Mouse (Mus musculus): ENCODE results near the gene Nbl1.

Nbl1 gene
- long read RNA-seq, experiment 1, transcript Nbl1-201 (4 exons, 1,793 nt), result major isoform, 76 of 92 reads
- long read RNA-seq, experiment 1, partial matches to known transcripts, result 12 of 92 reads
- long read RNA-seq, experiment 1, other reads (novel, unspliced or antisense), result 4 of 92 reads
- long read RNA-seq, experiment 2, transcript Nbl1-201 (4 exons, 1,793 nt), result major isoform, 90 of 107 reads
- long read RNA-seq, experiment 2, partial matches to known transcripts, result 1 of 107 reads
- long read RNA-seq, experiment 2, other reads (novel, unspliced or antisense), result 16 of 107 reads

GRCm38 (mm10) chr4:139092356-139093195, at the start of gene Nbl1:
Nbl1 (minus strand) TSS chr4:139092993.
- intact Hi-C loops (cut with DNase I), result no loop called here

GRCm38 (mm10) chr4:139141785-139142184, 49.0 kb upstream of the Nbl1 start:
- intact Hi-C loops (cut with DNase I), result no loop called here

DNA sequence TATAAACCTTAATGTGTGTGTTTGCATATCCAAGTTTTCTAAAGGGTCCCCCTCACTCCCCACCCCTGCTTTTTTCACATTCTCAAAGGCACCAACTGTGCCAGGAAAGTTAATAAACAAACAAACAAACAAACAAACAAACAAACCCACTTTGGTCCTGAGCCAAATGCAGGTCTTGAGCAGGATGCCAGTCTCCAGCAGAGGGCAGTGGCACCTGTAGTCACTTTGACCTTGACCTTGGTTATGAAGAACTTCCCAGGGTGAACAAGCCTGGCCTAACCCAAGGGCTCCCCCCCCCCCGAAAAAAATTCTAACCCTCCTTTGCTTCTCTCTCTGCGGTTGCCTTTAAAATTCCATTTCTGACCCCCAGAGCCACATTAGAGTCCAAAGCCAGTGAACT, 47.5 kb upstream of the Nbl1 start:
- intact Hi-C loops (cut with DNase I), result no loop called here

DNA sequence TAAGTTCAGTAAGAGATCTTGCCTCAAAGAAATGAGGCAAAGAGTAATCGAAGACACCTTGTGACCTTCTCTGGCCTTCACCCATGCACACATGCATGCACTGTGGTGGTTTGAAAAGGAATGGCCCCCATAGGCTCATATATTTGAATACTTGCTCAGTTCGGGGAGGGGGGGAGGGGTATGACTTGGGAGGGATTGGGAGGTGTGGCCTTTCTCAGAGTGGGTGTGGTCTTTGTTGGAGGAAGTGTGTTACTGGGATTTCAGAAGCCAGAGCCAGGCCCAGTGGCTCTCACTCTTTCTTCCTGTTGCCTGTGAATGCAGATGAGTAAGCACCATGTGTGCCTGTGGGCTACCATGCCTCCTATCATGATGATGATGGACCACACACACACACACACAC, 43.2 kb upstream of the Nbl1 start:
- intact Hi-C loops (cut with DNase I), result no loop called here

- intact Hi-C loops (cut with DNase I), result no loop called here
These were observed 40.3 kb upstream of the Nbl1 start for GRCm38 (mm10) chr4:139133109-139133508.

DNA sequence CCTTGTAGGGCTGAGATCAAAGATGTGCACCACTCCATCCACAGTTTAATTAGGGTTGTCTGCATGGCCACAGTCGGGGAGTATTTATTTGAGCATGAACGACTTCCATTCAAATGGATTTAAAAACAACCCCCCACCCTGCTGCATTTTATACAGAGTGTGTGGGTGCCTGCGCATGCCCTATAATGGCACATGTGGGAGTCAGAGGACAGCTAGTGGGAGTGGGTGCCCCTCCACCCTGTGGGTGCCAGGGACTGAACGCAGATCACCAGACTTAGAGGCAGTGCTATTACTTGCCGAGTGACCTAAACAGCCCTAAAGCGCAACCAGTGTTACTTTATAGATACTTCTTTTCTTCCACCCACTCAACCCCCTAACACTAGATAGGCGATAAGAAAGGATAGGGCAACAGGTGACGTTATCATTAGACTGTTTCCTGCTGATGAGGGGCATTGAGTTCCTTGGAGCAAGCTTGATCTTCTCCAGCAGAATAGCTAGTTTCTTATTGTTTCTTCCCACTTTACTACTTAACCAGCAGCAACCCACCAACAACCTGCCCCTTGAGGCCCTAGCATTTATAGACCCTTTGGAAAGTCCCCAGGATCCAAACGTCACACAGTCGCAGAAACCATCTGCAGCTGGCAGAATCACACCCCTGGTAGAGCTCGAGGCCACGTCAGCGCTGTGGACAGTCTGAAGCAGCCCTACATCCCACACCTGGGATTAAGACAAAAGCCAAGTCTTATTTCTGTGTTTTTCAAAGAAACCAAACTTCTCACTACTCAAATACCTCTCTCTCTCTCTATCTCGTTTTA, 39.3 kb upstream of the Nbl1 start:
- intact Hi-C loops (cut with DNase I), result no loop called here

- intact Hi-C loops (cut with DNase I), result no loop called here
These were observed 38.1 kb upstream of the Nbl1 start, which contains the start of gene Minos1 for GRCm38 (mm10) chr4:139130701-139131549. Minos1 (minus strand) TSS chr4:139131113.

- intact Hi-C loops (cut with DNase I), result no loop called here
These were observed 37.3 kb upstream of the Nbl1 start for GRCm38 (mm10) chr4:139129806-139130700.

DNA sequence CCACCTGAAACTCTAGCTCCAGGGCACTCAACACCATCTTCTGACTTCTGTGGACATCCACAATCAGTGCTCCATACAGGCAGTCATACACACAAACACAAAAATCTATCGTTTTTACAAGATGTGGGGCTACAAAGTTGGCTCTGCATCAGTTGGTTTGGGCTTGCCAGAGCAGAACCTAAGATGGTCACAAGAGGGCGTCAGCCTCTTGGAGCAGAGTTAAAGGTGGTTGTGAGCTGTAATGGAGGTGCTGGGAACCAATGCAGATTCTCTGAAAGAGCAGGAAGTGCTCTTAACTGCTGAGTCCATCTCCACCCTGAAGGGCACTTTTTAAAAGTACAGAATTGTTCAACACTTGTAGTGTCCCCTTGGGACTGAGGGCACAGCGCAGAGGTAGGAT, 33.7 kb upstream of the Nbl1 start:
- intact Hi-C loops (cut with DNase I), result no loop called here

GRCm38 (mm10) chr4:139124940-139125339, 32.1 kb upstream of the Nbl1 start:
- intact Hi-C loops (cut with DNase I), result no loop called here

- intact Hi-C loops (cut with DNase I), result no loop called here
These were observed 29.8 kb upstream of the Nbl1 start for GRCm38 (mm10) chr4:139122557-139122956.

DNA sequence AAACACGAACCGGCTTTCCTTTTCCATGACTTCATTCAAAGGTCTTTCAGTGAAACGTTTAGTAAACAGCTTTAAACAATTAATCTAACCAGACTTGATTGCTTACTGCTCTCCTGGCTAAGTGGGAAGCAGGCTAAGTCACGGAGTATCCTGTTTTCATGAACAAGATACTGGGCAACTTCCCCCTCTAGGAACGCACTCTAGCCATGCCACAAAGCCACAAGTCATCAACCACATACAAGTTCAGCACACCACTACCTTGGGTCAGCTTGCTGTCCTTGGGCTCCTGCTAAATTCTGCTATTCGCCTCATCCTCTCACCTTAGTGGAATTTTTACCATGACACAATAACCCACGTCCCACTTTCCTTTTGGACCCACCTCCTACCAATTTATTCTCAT, 28.2 kb upstream of the Nbl1 start:
- intact Hi-C loops (cut with DNase I), result no loop called here

DNA sequence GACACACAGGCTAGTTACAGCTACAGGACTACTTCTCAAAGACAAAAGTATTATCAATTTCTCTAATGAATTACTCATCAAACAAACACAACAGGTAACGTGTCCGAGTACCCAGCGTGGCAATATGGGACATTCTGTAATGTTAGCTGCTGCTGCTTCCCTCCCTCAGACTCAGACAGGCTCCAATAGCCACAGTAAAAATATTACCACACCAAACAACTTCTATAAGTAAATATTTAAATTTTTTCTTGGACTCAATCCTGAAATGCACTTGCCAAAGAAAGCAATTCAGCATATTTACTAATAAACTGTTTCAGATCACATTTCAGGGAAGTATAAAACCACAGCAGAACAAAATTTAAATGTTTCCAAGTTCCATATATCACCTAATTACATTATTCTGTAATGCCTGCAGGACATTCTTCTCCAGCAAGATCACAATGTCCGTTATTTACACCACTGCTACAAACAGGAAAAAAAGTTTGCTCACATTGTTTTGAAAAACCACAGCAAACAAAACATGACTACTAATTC, 27.6 kb upstream of the Nbl1 start:
- intact Hi-C loops (cut with DNase I), result no loop called here

GRCm38 (mm10) chr4:139116356-139117063, 23.7 kb upstream of the Nbl1 start:
- intact Hi-C loops (cut with DNase I), result no loop called here

GRCm38 (mm10) chr4:139115721-139116120, 22.9 kb upstream of the Nbl1 start:
- intact Hi-C loops (cut with DNase I), result no loop called here

DNA sequence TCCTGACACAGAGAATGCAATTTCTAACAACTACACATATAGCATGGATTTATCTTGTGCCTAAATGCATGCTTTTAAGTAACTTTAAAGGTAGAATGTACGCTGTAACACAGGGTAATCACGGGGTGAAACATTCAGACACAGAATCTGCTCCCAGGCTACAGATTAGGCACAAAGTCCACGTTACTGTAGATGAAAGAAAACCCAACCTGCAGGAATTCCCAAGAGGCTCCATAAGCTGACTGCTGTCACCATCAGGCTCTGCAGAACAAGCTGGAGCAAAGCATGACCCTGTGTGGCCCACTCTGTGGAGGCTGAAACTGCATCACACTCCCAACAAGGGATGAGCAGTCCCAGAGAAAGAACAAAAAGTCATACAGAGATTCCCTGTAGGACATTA, 19.7 kb upstream of the Nbl1 start:
- intact Hi-C loops (cut with DNase I), result no loop called here

DNA sequence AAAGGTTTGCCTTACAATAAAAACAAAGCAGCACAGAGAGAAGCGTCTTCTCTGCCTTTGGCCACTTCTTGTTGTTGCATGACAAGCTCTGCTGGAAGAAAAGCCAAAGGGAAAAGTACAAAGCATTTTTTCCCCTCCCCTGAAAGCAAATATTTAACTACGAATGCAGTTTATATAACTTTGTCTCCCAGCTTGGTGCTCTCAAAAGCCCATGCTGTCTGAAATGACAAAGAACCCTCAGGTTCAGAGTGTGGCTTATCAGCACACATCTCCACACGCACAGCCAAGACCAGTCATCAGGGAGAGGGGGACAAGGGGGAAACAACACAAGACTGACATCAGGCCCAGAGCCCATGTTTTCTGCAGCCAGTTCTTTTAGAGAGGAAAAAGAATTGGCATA, 18.6 kb upstream of the Nbl1 start:
- intact Hi-C loops (cut with DNase I), result no loop called here

DNA sequence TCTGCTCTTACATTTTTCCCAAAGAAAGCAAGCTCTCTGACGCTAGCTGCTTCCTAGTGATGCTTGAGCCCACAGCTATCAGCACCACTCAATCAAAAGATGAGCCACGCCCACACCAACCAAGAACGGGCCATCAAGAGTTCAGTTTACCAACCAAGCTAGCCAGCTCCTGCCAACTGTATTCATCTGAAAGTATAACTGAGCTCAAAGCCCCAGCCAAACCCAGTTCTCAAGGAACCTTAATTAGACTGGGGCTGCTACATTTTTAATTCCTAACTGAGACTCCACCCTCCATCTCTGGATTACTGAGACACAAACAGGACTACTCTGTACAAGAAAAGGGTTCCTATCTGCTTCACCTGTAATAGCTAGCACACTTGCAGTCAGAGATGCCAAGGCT, 18.1 kb upstream of the Nbl1 start:
- intact Hi-C loops (cut with DNase I), result no loop called here

GRCm38 (mm10) chr4:139105453-139105852, 12.7 kb upstream of the Nbl1 start:
- intact Hi-C loops (cut with DNase I), result no loop called here

Data from adrenal gland (tissue).